Mouse (Mus musculus): ENCODE data around the gene Mrpl18. TPM values are rescaled to one million over a fixed set of nuclear protein-coding genes. Genes with fewer than 3 reads are reported as not detected.

The Mrpl18 gene
- polyA plus RNA-seq (2014; fragmentation: Illumina TruSeq; extraction: RNeasy Lipid Tissue Mini Kit (QIAGEN cat#74804); ENCODE audit: low read depth, low replicate concordance) = 171 TPM

GRCm38 (mm10) chr17:12915881-12916583, at the start of gene Mrpl18:
Gene Mrpl18, minus strand, starts transcription at chr17:12916345.

DNA sequence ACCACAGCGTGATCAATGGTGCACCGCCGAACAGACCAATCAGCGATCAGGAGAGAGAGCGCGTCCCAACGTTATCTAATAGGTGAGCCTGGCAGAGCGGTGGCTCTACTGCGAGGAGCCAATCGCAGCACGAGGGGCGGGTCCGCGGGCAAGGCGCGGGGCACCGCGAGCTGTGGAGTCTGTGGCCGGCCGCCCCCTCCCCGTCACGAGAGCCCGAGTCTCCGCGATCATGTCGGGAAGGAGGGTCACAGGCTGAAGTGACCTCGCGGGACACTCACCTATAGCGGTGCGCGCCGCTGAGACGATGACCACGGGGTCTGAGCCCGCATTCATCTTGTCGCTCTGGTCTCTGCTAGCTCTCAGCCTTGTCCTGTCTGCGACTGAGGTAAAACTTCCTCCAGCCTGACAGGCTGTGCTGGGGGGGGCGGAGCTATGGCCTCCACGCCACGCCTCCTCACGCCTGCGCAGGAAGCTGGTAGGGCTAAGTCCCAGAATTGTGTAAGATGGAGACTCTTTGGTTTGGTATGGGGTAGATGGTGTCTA, 44.3 kb upstream of the Mrpl18 start, which contains the start of gene Acat2:
Gene Acat2, minus strand, starts transcription at position 417 of the 543 bp plus-strand sequence.

DNA sequence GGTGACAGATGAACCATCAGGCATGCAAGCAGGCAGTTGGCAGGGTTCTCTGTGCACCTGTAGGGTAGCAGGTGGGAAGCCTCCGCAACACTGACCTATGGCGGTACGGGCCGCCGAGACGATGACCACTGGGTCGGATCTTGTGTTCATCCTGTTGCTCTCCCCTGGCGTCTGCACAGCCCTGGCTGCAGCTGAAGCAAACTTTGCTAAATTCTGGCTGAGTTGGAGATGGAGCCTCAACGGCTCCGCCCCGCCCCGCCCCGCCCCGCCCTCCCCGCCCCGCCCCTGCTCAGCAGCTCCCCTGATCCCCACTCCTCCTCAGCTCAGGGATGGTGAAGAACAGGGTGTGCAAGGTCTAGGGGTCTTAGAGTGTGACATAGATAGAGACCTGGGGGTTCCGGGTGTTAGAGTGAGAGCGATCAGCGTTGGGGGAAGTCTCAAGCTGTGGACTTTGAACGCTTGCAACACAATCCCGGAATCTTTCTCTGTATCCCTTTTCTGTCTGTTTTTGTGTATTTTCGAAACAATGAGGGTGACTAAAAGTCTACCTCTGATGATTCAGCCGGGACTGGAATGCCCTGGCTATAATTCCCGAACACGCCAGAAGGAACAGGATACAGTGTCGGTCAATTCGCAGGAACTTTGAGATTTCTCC, 24.1 kb upstream of the Mrpl18 start, which contains the start of gene Acat3:
Gene Acat3, minus strand, starts transcription at position 450 of the 655 bp plus-strand sequence.

GRCm38 (mm10) chr17:12915488-12915880, 661 bp downstream of the Mrpl18 start, which contains the start of gene Tcp1:
Gene Tcp1, plus strand, starts transcription at chr17:12915701.

DNA sequence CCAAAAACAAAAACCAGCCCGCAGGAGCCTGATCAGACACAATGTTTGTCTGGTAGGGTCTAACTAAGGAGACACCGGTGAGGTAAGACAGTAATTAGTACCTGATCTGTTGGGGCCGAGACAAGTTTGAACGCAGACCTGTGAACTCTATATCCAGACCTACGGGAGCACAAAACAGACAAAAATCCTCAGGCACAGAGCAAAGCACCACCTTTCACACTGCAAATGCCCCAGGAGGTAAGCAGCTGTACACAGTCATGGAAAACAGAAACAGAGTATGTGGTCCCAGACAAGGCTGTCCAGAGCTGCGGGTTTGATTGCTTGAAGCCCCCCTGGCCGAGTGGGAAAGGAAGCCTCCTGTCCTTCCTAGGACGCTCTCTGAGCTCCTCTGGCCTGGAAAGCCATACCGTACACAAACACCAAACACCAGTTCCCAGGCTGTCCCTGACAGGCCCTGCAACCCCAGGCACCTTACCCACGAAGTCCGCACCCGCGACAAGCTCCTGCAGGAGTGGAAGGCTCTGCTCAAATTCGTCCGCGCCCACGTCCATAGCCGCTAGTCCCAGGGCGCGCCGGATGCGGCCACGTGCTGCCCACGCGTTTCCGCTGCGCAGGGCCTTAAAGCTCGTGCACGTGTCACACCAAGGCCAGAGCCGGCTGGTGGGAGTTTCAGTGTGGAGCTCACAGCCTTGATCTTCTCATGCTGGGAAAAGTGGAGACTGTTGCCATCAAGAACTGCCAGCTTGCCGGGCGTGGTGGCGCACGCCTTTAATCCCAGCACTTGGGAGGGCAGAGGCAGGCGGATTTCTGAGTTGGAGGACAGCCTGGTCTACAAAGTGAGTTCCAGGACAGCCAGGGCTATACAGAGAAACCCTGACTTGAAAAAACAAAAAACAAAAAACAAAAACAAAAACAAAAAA, 6.5 kb downstream of the Mrpl18 start, which contains the start of gene Pnldc1:
Gene Pnldc1, minus strand, starts transcription at position 870 of the 920 bp plus-strand sequence.

DNA sequence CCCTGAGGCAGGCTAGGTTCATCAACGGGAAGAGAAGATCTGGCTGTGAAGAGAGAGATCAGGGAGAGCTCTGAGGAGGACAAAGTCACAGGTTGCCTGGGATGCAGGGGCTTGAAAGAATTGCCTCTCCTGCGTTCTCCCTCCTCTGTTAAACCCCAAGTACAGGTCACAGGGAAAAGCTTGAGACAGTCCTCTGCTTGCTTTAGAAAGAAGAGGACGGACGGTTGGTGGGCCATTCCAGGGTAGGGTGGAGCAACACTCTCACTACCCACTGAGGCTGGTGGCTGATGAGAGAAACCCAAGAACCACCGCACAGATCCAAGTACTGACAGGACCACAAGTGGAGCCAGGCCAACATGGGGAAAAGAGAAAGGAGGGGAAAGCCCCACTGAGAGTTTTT, 40.4 kb downstream of the Mrpl18 start, which contains the start of gene Mrgprh:
Gene Mrgprh, plus strand, starts transcription at position 301 of the 400 bp plus-strand sequence.

GRCm38 (mm10) chr17:12868043-12868442, 48.1 kb downstream of the Mrpl18 start, which contains the start of gene Mas1:
Gene Mas1, minus strand, starts transcription at chr17:12868143.

Other genes with a start within 250 kb of the Mrpl18 start
- gene Slc22a1, start 240.5 kb downstream of the Mrpl18 start, polyA plus RNA-seq (2014; fragmentation: Illumina TruSeq; extraction: RNeasy Lipid Tissue Mini Kit (QIAGEN cat#74804); ENCODE audit: low read depth, low replicate concordance) = 9.8 TPM
- gene Igf2r, start 146.7 kb downstream of the Mrpl18 start, polyA plus RNA-seq (2014; fragmentation: Illumina TruSeq; extraction: RNeasy Lipid Tissue Mini Kit (QIAGEN cat#74804); ENCODE audit: low read depth, low replicate concordance) = 54.0 TPM
- gene Mas1, start 48.2 kb downstream of the Mrpl18 start, polyA plus RNA-seq (2014; fragmentation: Illumina TruSeq; extraction: RNeasy Lipid Tissue Mini Kit (QIAGEN cat#74804); ENCODE audit: low read depth, low replicate concordance) = 1.4 TPM
- gene Mrgprh, start 40.3 kb downstream of the Mrpl18 start, polyA plus RNA-seq (2014; fragmentation: Illumina TruSeq; extraction: RNeasy Lipid Tissue Mini Kit (QIAGEN cat#74804); ENCODE audit: low read depth, low replicate concordance) = 7.3 TPM
- 1.6 TPM for gene Pnldc1, start 6.1 kb downstream of the Mrpl18 start, polyA plus RNA-seq (2014; fragmentation: Illumina TruSeq; extraction: RNeasy Lipid Tissue Mini Kit (QIAGEN cat#74804); ENCODE audit: low read depth, low replicate concordance)
- 166 TPM for gene Tcp1, start 644 bp downstream of the Mrpl18 start, polyA plus RNA-seq (2014; fragmentation: Illumina TruSeq; extraction: RNeasy Lipid Tissue Mini Kit (QIAGEN cat#74804); ENCODE audit: low read depth, low replicate concordance)
- 0.52 TPM for gene Acat3, start 24.3 kb upstream of the Mrpl18 start, polyA plus RNA-seq (2014; fragmentation: Illumina TruSeq; extraction: RNeasy Lipid Tissue Mini Kit (QIAGEN cat#74804); ENCODE audit: low read depth, low replicate concordance)
- 6.1 TPM for gene Acat2, start 44.4 kb upstream of the Mrpl18 start, polyA plus RNA-seq (2014; fragmentation: Illumina TruSeq; extraction: RNeasy Lipid Tissue Mini Kit (QIAGEN cat#74804); ENCODE audit: low read depth, low replicate concordance)
- 43.6 TPM for gene Wtap, start 77.8 kb upstream of the Mrpl18 start, polyA plus RNA-seq (2014; fragmentation: Illumina TruSeq; extraction: RNeasy Lipid Tissue Mini Kit (QIAGEN cat#74804); ENCODE audit: low read depth, low replicate concordance)
- 703 TPM for gene Sod2, start 90.5 kb upstream of the Mrpl18 start, polyA plus RNA-seq (2014; fragmentation: Illumina TruSeq; extraction: RNeasy Lipid Tissue Mini Kit (QIAGEN cat#74804); ENCODE audit: low read depth, low replicate concordance)
- not detected for gene Gpr31b, start 136.0 kb upstream of the Mrpl18 start, polyA plus RNA-seq (2014; fragmentation: Illumina TruSeq; extraction: RNeasy Lipid Tissue Mini Kit (QIAGEN cat#74804); ENCODE audit: low read depth, low replicate concordance)
- gene Tcp10b, start 144.8 kb upstream of the Mrpl18 start, polyA plus RNA-seq (2014; fragmentation: Illumina TruSeq; extraction: RNeasy Lipid Tissue Mini Kit (QIAGEN cat#74804); ENCODE audit: low read depth, low replicate concordance) = not detected
- not detected for gene Unc93a, start 215.5 kb upstream of the Mrpl18 start, polyA plus RNA-seq (2014; fragmentation: Illumina TruSeq; extraction: RNeasy Lipid Tissue Mini Kit (QIAGEN cat#74804); ENCODE audit: low read depth, low replicate concordance)

All from heart, adult 10 weeks (tissue).